Mouse (Mus musculus) retina, adult 2 months (tissue): Measurements from ENCODE around the gene Siah1a.

Experiments used
- DNase-seq: peaks from one replicate; pipeline ENCODE4 v3.0.0-alpha.2; 2012; ENCODE audit warnings: low read depth, low spot score

Gene Siah1a

GRCm38 (mm10) chr8:86705317-86705716 is 40.4 kb downstream of the Siah1a start:
- DNase-seq = no peak

DNA sequence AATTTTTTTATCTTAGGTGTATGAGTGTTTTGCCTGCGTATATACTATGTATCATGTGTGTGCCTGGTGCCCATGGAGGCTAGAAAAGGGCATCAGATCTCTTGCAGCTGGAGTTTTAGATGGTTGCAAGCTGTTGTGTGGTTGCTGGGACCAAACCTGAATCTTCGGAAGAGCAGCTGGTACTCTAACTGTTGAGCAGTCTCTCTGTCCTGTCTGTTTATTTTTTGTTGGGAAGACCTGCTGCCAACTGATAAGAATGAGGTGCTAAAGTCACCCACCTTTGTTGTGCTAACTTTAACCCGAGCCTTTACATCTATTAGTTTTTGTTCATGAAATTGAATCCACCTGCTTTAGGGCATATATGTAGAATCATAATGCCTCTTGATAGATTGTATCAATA is 43.3 kb downstream of the Siah1a start:
- DNase-seq = no peak

GRCm38 (mm10) chr8:86699471-86699870 is 46.3 kb downstream of the Siah1a start:
- DNase-seq = no peak

GRCm38 (mm10) chr8:86698811-86699421 is 46.8 kb downstream of the Siah1a start:
- no peak for DNase-seq

GRCm38 (mm10) chr8:86695703-86696102 is 50.0 kb downstream of the Siah1a start:
- no peak for DNase-seq

DNA sequence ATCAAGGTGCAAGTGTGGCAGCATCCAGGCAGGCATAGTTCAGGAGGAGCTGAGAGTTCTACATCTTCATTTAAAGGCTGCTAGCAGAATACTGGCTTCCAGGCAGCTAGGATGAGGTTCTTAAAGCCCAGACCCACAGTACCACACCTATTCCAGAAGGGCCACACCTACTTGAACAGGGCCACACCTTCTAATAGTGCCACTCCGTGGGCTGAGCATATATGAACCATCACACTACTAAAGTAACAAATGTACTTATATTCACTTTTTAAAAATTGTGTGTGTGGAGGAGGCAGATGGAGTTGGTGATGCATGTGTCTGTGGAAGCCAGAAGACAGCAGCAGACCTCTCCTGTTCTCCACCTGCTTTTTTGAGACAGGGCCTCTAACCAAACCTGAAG is 51.7 kb downstream of the Siah1a start:
- DNase-seq = no peak

DNA sequence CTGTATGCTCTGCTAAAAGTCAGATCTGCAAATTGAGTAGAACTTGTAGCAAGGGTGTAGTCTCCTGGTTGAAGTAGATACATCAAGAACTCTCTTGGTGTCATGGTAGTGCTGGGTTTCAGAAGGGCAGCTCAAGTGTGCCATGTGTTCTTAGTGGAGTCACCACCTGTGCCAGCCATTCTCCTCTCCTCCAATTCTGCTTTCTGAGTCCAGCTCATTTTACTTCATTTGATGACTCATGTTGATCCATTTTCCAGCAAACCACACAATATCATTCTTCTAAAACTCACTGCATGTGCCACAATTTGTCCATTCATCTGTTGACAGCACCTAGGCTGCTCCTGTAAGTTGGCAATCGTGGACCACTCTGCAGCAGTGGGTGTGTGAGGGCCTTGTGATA is 53.6 kb downstream of the Siah1a start:
- no peak for DNase-seq

DNA sequence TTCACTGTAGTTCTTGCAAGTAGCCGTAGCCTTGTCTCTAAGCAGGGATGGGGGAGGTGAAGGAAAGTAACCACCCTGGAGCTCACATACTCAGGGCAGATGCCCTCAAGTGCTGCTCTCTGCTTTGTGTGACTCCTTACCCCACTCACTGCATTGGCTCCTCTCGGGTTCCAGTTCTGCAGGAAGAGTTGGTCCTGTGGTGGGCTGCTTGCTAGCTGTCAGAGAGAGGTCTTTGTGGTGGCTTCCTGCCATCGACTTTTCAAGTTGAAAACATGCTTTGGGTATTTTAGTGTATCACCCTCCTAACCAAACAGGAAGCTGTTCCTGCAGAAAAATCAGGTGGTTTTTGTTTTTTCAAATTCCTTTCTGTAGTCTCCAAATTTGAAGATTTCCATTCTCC is 59.1 kb downstream of the Siah1a start:
- no peak for DNase-seq
